Mouse (Mus musculus): ENCODE data around the gene Gpsm3.

GRCm38 (mm10) chr17:34615871-34616270 lies 26.3 kb downstream of the Gpsm3 start, which contains the start of gene Egfl8:
- no peak for TF ChIP-seq TCF12 (IDR thresholded peaks at IDR 0.05; ENCODE audit: insufficient read depth, poor library complexity, severe bottlenecking)
- no peak for TF ChIP-seq MAX (IDR thresholded peaks at IDR 0.05; ENCODE audit: low read depth)
- TF ChIP-seq POLR2A (IDR thresholded peaks at IDR 0.05; ENCODE audit: insufficient read length, low read depth) = no peak
- no peak for TF ChIP-seq USF1 (IDR thresholded peaks at IDR 0.05; ENCODE audit: low read depth)
- no peak for TF ChIP-seq SRF (IDR thresholded peaks at IDR 0.05; ENCODE audit: control insufficient read depth, insufficient read length, low read depth)
- TF ChIP-seq E2F4 (IDR thresholded peaks at IDR 0.05; ENCODE audit: insufficient read depth) = no peak
- TF ChIP-seq CEBPB (IDR thresholded peaks at IDR 0.05; ENCODE audit: insufficient read depth, poor library complexity, severe bottlenecking) = no peak
- TF ChIP-seq MYOD1 (IDR thresholded peaks at IDR 0.05; ENCODE audit: control insufficient read depth in 1 of 3, insufficient read length in 2 of 3, low read depth in 2 of 3) = no peak
- TF ChIP-seq REST (IDR thresholded peaks at IDR 0.05; ENCODE audit: insufficient read depth, insufficient read length) = no peak
- no peak for TF ChIP-seq MYOG (IDR thresholded peaks at IDR 0.05; ENCODE audit: control insufficient read depth in 1 of 3, insufficient read depth in 1 of 3, insufficient read length in 2 of 3, low read depth in 2 of 3)

Data from myocyte (in vitro differentiated cells).